Mouse (Mus musculus) hindlimb bud, embryonic 11.5 days (tissue): Measurements from ENCODE around the gene Ankrd63.

Experiments
- DNase-seq: peaks from one replicate; pipeline ENCODE4 v3.0.0-alpha.2; 2012; ENCODE audit warnings: low read depth, low spot score; ENCODE audit errors: extremely low spot score

The Ankrd63 gene

DNA sequence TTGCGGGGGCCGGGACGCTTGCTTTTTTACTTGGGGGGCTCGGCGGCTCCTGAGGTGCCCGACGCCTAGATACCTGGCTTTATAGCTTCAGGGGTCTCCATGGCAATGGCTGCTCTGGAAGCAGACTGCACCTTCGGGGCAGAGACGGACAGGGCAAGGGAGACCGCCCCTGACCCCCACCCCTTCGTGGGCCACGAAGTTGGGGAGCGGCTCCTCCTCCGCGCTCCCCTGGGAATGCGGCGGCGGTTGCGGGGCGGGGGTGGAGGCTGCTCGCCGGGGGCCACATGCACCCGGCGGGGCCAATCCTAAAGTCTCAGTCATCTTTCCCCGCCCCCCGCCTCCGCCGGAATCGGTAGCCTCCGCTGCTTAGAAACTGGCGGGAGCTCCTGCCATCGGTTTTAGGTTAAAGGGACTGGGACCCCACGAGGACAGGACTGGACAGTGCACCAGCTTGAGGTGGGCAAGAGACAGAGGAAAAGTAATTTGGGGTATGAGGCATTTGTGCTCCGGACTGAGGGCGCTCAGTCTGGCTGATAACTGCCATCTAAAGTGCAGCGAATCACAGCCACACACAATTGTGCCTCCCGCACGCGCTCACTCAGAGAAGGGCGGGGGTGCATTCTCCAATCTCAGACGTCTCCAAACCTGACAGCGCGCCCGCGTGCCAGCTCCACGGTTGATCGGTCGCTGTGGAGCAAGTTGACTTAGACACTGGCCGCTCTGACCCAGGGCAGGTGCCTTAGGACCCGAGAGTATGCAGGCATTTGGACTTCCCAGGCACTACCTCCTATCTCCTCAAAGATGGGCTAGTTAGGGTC lies at the start of gene Ankrd63:
Gene Ankrd63 (minus strand): TSS at position 51 of the 818 bp plus-strand sequence.
- DNase-seq = no peak

- no peak for DNase-seq
Measured at GRCm38 (mm10) chr2:118752792-118753108, 49.0 kb upstream of the Ankrd63 start.

DNA sequence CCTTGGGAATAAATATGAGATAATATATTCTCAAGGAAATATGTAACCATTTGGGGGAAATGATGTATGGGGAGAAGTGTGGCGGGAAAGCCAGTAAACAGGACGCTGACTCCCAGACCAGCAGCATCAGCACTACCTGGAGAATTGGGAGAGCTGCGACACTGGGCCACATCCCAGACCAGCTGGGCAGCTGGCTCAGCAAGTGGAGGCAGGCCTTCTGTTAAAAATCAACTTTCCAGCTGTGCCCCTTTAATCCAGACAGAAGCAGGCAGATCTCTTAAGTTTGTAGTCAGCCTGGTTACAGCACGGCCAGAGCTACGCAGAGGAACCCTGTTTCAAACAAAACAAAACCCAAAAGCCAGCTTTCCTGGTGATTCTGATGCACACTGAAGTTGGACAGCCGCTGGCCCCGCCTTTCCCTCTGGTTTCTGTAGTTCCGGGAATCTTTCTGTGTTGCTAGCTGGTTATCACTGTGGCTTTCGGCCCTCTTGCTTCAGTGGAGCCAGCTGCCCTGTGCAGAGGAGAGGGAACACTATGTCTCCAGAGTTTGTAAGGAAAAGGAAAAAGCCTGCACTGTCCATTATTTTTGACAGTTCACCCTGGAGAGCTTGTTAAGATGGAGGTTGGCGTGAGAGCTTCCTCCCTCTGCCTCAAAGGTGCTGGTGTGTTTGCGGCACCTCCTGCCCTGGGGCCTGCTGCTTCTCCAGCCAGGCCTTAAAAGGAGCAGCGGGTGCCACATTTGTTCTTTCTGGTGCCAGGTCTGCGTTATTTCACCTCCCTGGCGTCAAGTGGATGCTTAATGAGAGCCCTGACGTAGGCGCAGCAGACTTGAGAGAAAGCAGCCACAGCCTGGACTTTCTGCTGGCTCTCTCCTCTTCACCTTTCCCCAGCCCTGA lies 48.4 kb upstream of the Ankrd63 start:
- no peak for DNase-seq

GRCm38 (mm10) chr2:118750476-118750875 lies 46.7 kb upstream of the Ankrd63 start:
- DNase-seq = no peak

DNA sequence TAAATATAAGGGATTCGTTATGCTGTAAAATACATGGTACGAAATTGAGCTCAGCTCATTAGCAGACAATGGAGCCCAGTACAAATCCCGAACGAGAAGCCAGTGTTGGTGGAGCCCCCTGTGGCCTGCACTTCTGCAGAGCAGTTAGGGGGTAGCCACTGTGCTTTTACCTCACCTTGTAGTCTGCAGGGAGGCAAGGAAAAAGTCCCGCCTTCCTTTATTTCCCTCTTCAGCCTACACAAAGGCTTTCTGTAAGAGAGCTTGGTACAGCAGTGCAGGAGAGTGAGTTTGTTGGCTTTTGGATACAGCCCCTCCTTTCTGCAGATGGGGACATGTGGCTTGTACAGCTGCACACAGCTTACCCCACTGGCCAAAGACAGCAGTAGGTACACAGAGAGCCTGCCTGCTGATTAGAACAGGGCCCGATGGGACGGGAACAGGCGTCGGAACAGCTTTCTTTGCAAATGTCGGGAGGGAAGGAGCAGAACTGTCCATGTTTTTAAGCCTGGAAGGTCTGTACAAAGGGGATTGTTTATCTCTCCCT lies 45.6 kb upstream of the Ankrd63 start:
- DNase-seq = no peak

DNA sequence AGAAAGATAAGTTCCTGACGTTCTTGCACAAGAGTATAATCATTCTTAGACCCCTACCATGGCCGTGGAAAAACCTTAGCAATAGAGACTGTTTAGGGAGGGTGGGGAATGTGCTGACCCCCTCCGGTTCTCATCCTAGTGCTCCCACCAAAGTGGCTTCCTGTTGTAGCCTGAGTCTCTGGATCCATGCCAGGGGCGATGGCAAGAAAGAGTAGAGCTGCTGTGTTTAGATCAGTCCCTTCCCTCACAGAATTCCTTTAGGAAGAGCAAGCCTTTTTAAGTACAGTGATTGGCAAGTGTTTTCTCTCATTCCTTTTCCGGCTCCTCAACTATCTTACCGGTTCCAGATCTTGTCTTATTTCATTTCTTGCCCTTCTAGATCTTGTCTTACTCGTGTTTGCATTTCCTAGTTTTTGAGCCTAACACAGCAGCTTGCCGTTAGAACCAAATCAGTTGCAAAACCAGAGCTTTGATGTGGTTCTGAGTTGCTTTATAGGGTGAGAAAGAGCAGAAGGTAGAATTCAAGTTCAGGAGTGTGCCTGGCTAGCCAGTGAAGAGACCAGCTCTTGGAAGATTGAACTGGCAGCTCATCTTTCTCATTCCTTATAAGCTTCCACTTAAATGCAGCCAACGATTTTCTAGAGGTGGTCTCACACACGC lies 43.7 kb upstream of the Ankrd63 start:
- no peak for DNase-seq

GRCm38 (mm10) chr2:118745915-118746901 lies 42.4 kb upstream of the Ankrd63 start:
- no peak for DNase-seq

GRCm38 (mm10) chr2:118745232-118745884 lies 41.6 kb upstream of the Ankrd63 start, which contains the start of gene Inafm2:
Gene Inafm2, plus strand, starts transcription at chr2:118745758.
- DNase-seq = peak; percentile 54

DNA sequence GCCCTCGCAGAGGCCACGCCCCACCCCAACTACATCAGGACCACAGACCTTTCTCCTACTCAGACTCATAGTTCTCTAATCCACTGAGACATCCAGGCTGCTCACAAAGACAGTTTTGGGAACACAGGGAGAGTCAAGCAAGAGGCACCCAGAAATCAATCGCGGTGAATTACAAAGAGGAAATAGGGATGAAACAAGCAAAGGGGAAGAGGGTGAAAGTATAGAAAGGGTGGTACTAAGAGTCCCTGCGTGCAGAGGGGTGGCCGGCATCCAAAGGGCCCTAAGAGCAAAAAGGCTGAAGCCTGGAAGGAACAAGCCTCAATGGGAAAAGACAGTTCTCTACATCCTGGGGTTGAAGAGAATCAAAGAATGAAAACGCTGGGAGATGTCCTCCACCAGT lies 40.9 kb upstream of the Ankrd63 start:
- DNase-seq = no peak

DNA sequence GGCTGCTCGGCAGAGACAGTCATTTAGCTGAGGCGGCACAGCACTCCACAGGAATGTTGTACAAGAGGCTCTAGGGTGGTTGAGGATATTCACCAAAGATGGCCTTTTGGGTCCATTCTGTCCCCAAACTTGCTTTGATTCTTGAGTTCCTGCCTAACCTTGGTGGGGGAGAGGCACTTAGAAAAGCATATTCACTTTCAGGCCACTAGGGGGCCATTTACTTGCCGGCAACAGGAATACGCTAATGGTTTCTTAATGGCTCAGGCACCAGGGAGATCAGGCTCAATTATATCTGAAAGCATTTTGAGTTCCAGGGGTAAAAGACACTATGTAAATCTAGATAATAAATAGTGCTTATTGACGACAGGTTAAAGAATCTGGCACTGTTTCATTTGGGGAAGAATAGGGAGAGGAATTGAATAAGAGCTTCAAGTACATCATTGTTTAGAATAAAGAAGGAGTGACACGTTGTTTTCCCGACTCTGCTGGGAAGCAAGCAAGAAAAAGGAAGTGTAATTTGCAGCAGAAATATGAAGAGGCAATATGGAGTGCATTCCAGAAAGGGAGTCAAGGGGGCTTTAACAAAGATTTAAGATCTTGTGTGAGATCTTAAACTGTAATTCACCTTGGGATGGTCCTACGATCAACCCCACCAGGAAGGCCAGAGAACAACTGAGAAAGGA lies 39.6 kb upstream of the Ankrd63 start:
- DNase-seq = peak; percentile 39

DNA sequence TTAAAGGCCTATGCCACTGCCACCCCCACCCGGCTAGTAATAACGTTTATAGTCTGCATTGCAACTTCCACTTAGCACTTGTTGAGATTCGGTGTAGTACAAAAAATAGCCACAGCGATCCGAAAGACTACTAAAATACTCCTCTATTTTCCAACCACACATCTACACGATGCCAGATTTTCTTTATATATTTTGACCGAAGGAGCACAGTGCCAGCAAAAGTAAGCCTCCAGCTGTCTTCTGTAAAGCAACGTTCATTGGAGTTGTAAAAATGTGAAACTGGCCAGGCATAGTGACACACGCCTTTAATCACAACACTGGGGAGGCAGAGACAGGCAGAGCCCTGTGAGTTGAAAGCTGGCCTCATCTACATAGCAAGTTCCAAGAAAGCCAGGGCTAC lies 37.4 kb upstream of the Ankrd63 start:
- no peak for DNase-seq

GRCm38 (mm10) chr2:118740341-118740740 lies 36.6 kb upstream of the Ankrd63 start:
- no peak for DNase-seq

DNA sequence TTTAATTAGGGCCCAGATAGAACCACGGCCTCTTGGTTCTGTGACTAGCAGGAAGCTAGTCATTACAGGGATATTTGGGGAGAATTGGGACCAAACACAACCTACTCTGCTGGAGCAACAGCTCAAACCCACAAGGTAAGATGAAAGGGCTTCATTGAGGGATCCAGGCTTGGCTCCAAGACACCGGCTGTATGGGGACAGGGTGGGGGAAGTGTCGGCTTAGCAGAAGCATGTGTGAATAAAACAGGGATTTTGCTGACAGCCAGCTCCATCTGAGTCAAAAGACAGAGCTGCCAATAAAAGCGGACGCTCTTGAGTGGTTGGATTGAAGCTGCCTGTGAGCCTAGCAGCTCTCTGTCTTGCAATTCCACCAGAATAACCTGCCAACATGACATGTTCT lies 29.6 kb upstream of the Ankrd63 start:
- no peak for DNase-seq

DNA sequence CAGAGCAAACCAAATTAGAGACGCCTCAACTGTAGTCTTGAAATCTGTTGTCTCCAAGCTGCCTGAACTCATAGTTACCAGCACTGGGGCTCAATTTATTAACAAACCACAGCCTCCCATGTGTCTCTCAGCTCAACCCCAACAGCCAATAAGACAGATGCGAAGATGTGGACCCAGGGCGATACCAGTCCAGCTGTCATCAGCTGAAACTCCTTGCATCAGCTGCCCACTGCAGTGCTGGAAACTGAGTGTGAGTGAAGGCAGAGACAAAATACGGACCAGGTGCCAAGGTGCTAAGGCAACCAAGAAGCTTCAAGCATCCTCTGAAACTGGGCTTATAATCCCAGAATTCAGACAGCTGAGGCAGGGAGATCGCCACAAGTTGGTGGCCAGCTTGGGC lies 28.2 kb upstream of the Ankrd63 start:
- no peak for DNase-seq

DNA sequence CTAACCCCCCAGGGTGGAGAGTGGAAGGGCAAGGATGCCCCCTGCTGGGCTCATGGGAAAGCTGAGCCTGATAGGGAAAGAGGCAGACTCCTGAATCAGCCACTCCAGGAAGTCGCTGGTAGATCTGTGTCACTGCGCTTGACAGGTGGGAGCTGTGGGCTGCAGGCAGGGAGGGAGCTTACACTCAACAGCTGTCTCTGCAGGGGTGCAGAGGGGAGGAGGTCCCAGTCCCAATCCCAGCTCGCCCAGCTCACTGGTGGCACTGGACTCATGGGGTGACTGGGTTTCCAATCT lies 26.8 kb upstream of the Ankrd63 start:
- DNase-seq = no peak

DNA sequence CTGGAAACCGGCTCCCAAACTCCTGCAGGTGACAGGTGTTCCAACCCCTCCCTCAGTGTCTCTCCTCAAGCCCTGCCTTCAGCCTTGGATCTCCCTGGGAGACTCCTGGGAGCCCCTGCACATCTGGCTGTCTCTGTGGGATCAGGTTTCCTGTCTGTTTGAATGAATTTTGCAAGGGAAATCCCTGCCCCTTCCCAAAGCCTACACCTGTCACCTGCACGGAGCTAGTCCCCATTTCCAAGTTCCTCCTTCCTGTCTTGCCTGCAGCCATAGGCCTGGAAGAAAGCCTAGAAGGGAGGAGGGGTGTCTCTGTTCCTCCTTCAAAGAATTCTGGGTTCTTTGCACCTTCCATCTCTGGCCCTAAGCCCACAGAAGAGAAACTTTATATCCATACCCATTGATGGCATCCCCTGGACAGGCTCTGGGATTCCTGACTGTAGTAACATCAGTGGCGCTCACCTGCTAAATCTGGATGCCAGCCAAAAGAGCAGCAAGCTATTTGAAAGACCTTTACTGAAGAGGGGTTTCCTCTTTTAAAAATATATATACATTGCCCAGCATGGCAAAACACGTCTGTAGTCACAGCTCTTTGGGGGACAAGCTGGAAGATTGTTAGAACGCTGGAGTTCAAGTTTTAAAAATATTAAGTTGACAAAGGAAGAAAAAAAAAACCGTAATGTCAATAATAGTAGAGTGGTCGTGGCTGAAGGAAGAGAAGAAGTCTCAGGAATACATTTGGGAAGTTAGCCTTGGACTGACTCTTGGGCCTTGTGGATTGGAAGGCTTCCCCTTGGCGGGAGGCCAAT lies 26.3 kb upstream of the Ankrd63 start:
- DNase-seq = no peak

GRCm38 (mm10) chr2:118729194-118729593 lies 25.4 kb upstream of the Ankrd63 start:
- DNase-seq = no peak

GRCm38 (mm10) chr2:118728337-118728736 lies 24.6 kb upstream of the Ankrd63 start, which contains the start of gene Plcb2:
Gene Plcb2, minus strand, starts transcription at chr2:118728438.
- no peak for DNase-seq
